Mouse (Mus musculus) stomach, embryonic 14.5 days (tissue): ENCODE measurements at regions not wholly inside any gene's neighbourhood (a gene's known extent, or its start where the extent isn't known, plus 50 kb on each side); places are given as distances from the start of the nearest gene placed in this dataset.

ENCODE experiments used
- ATAC-seq: fragments of 200-750 bp; cut with Nextera tagmentation; 2 replicates; pipeline ENCODE4 v1.8.0; 2017; ENCODE audit warnings: low read depth, moderate TSS enrichment; ENCODE audit not compliant: insufficient number of reproducible peaks, insufficient read depth, low FRiP score
- H3K27ac ChIP-seq: fragments of 300-500 bp; sonication (generic); 2 replicates; pipeline ENCODE4 v1.5.1; 2014; ENCODE audit warnings: mild to moderate bottlenecking, low read length, moderate library complexity, mixed read lengths
- H3K27me3 ChIP-seq: fragments of 300-500 bp; sonication (generic); 2 replicates; pipeline ENCODE4 v1.6.1; 2014; ENCODE audit warnings: low read length, control low read depth, mixed read lengths; ENCODE audit not compliant: control insufficient read depth, insufficient read depth
- H3K36me3 ChIP-seq: fragments of 300-500 bp; sonication (generic); 2 replicates; pipeline ENCODE4 v1.6.1; 2014; ENCODE audit warnings: mild to moderate bottlenecking, control low read depth, low read length, moderate library complexity, mixed read lengths; ENCODE audit not compliant: control insufficient read depth, insufficient read depth
- H3K4me1 ChIP-seq: fragments of 300-500 bp; sonication (generic); 2 replicates; pipeline ENCODE4 v1.6.1; 2014; ENCODE audit warnings: low read length, control low read depth, mixed read lengths; ENCODE audit not compliant: control insufficient read depth, insufficient read depth
- H3K4me2 ChIP-seq: fragments of 300-500 bp; sonication (generic); replicated peaks from 2 replicates; pipeline ENCODE4 v1.6.1; 2014; ENCODE audit warnings: low read depth, low read length, control low read depth
- H3K4me3 ChIP-seq: fragments of 300-500 bp; sonication (generic); 2 replicates; pipeline ENCODE4 v1.5.1; 2014; ENCODE audit warnings: low read depth, low read length, control low read depth
- H3K9ac ChIP-seq: fragments of 300-500 bp; sonication (generic); replicated peaks from 2 replicates; pipeline ENCODE4 v1.6.1; 2014; ENCODE audit warnings: low read depth, mild to moderate bottlenecking, control low read depth, low read length, moderate library complexity, mixed read lengths
- H3K9me3 ChIP-seq: fragments of 300-500 bp; sonication (generic); 2 replicates; pipeline ENCODE4 v1.6.1; 2016; ENCODE audit warnings: low read depth, low read length, control low read depth; ENCODE audit not compliant: control insufficient read depth
- WGBS: fragments of 180-500 bp; shearing (Covaris S2); extraction: QIAGEN DNeasy Blood & Tissue Kit; methylation state at CpG from one replicate; pipeline ENCODE4 v1.1.7; 2014; 5-methylcytosine and 5-hydroxymethylcytosine counted together

- 78% methylated on average over 3 of the region's 3 CpGs for WGBS
- Histone ChIP-seq H3K9ac (no peak overlapping the region), H3K4me3 (no peak overlapping the region), H3K36me3 (no peaks in the 10 kb centered on the region), H3K4me1 (no peaks in the 10 kb centered on the region), H3K4me2 (no peak overlapping the region), H3K9me3 (no peaks in the 10 kb centered on the region), H3K27ac (no peak overlapping the region), H3K27me3 (no peaks in the 10 kb centered on the region)
- ATAC-seq = no peak
Measured at GRCm38 (mm10) chr8:49254311-49254828, 410.6 kb upstream of the Tenm3 start.

GRCm38 (mm10) chr8:49243002-49243401 lies 399.3 kb upstream of the Tenm3 start:
- Histone ChIP-seq H3K9me3 (no peaks in the 10 kb centered on the region), H3K27me3 (no peaks in the 10 kb centered on the region), H3K9ac (no peak overlapping the region), H3K36me3 (no peaks in the 10 kb centered on the region), H3K27ac (no peak overlapping the region), H3K4me3 (no peak overlapping the region), H3K4me2 (no peak overlapping the region), H3K4me1 (no peaks in the 10 kb centered on the region)
- no peak for ATAC-seq
- WGBS = 64% methylated on average over 5 of the region's 5 CpGs

GRCm38 (mm10) chr8:49236822-49237071 lies 393.0 kb upstream of the Tenm3 start:
- no peak overlapping the region for H3K27ac ChIP-seq
- no peak overlapping the region for H3K9ac ChIP-seq
- no peaks in the 10 kb centered on the region for H3K36me3 ChIP-seq
- WGBS = 70% methylated on average over 4 of the region's 4 CpGs
- no peaks in the 10 kb centered on the region for H3K9me3 ChIP-seq
- no peak overlapping the region for H3K4me2 ChIP-seq
- ATAC-seq = no peak
- no peaks in the 10 kb centered on the region for H3K4me1 ChIP-seq
- no peaks in the 10 kb centered on the region for H3K27me3 ChIP-seq
- no peak overlapping the region for H3K4me3 ChIP-seq

- Histone ChIP-seq H3K4me1 (no peaks in the 10 kb centered on the region), H3K27me3 (no peaks in the 10 kb centered on the region), H3K27ac (no peak overlapping the region), H3K36me3 (no peaks in the 10 kb centered on the region), H3K4me3 (no peak overlapping the region), H3K9me3 (no peaks in the 10 kb centered on the region), H3K4me2 (no peak overlapping the region), H3K9ac (no peak overlapping the region)
- 89% methylated on average over 7 of the region's 7 CpGs for WGBS
- no peak for ATAC-seq
Measured at GRCm38 (mm10) chr8:49236021-49236821, 392.5 kb upstream of the Tenm3 start.

- 83% methylated on average over 18 of the region's 18 CpGs for WGBS
- ATAC-seq = no peak
Measured at GRCm38 (mm10) chr8:49223841-49224420, 380.2 kb upstream of the Tenm3 start.

GRCm38 (mm10) chr8:49195333-49195640 lies 351.5 kb upstream of the Tenm3 start:
- no peak overlapping the region for H3K9ac ChIP-seq
- H3K4me3 ChIP-seq = no peak overlapping the region
- no peaks in the 10 kb centered on the region for H3K9me3 ChIP-seq
- H3K4me2 ChIP-seq = no peak overlapping the region
- no peaks in the 10 kb centered on the region for H3K4me1 ChIP-seq
- ATAC-seq = no peak
- 66% methylated on average over 4 of the region's 4 CpGs for WGBS
- H3K27me3 ChIP-seq = no peaks in the 10 kb centered on the region
- H3K36me3 ChIP-seq = no peaks in the 10 kb centered on the region
- H3K27ac ChIP-seq = no peak overlapping the region

More at GRCm38 (mm10) chr8:49223841-49224420, 380.2 kb upstream of the Tenm3 start:
- H3K27me3 ChIP-seq = no peaks in the 10 kb centered on the region
- no peaks in the 10 kb centered on the region for H3K9me3 ChIP-seq
- H3K4me3 ChIP-seq = no peak overlapping the region
- no peak overlapping the region for H3K4me2 ChIP-seq
- H3K4me1 ChIP-seq = no peaks in the 10 kb centered on the region
- no peak overlapping the region for H3K27ac ChIP-seq
- H3K36me3 ChIP-seq = no peaks in the 10 kb centered on the region
- H3K9ac ChIP-seq = no peak overlapping the region

GRCm38 (mm10) chr8:49194592-49195332 lies 351.0 kb upstream of the Tenm3 start:
- Histone ChIP-seq H3K27me3 (no peaks in the 10 kb centered on the region), H3K9me3 (no peaks in the 10 kb centered on the region), H3K4me1 (no peaks in the 10 kb centered on the region), H3K4me2 (no peak overlapping the region), H3K4me3 (no peak overlapping the region), H3K9ac (no peak overlapping the region), H3K27ac (no peak overlapping the region), H3K36me3 (no peaks in the 10 kb centered on the region)
- 77% methylated on average over 11 of the region's 11 CpGs for WGBS
- ATAC-seq = no peak

- Histone ChIP-seq H3K27me3 (no peaks in the 10 kb centered on the region), H3K36me3 (no peaks in the 10 kb centered on the region), H3K4me2 (no peak overlapping the region), H3K27ac (no peak overlapping the region), H3K9me3 (no peaks in the 10 kb centered on the region), H3K4me3 (no peak overlapping the region), H3K9ac (no peak overlapping the region), H3K4me1 (no peaks in the 10 kb centered on the region)
- ATAC-seq = no peak
- 81% methylated on average over 3 of the region's 3 CpGs for WGBS
Measured at GRCm38 (mm10) chr8:49186853-49187252, 343.1 kb upstream of the Tenm3 start.
